Mouse (Mus musculus) spleen, adult 12 weeks (tissue): ENCODE data around the gene Tiparp.

Source experiments
- DNase-seq: peaks from one replicate; pipeline ENCODE4 v3.0.0; 2022; ENCODE audit warnings: low spot score

Tiparp gene

GRCm38 (mm10) chr3:65529471-65530215, 1.4 kb downstream of the Tiparp start:
- no peak for DNase-seq

GRCm38 (mm10) chr3:65533014-65533413, 4.8 kb downstream of the Tiparp start:
- no peak for DNase-seq

GRCm38 (mm10) chr3:65533598-65533997, 5.4 kb downstream of the Tiparp start:
- DNase-seq: no peak

GRCm38 (mm10) chr3:65534488-65534887, 6.3 kb downstream of the Tiparp start:
- DNase-seq: no peak

GRCm38 (mm10) chr3:65535087-65535761, 7.0 kb downstream of the Tiparp start:
- DNase-seq: no peak

GRCm38 (mm10) chr3:65537288-65537687, 9.1 kb downstream of the Tiparp start:
- DNase-seq: no peak

- no peak for DNase-seq
Measured at GRCm38 (mm10) chr3:65540906-65541551, 12.8 kb downstream of the Tiparp start.

- no peak for DNase-seq
Measured at GRCm38 (mm10) chr3:65541552-65541935, 13.3 kb downstream of the Tiparp start.

GRCm38 (mm10) chr3:65549785-65550184, 21.6 kb downstream of the Tiparp start:
- DNase-seq: no peak

- no peak for DNase-seq
Measured at GRCm38 (mm10) chr3:65551065-65551464, 22.9 kb downstream of the Tiparp start.

GRCm38 (mm10) chr3:65554633-65555032, 26.4 kb downstream of the Tiparp start:
- no peak for DNase-seq

- no peak for DNase-seq
Measured at GRCm38 (mm10) chr3:65558679-65559078, 30.5 kb downstream of the Tiparp start.

- no peak for DNase-seq
Measured at GRCm38 (mm10) chr3:65562212-65562611, 34.0 kb downstream of the Tiparp start.

GRCm38 (mm10) chr3:65562694-65563093, 34.5 kb downstream of the Tiparp start:
- DNase-seq: no peak

GRCm38 (mm10) chr3:65563926-65564624, 35.9 kb downstream of the Tiparp start:
- no peak for DNase-seq

- no peak for DNase-seq
Measured at GRCm38 (mm10) chr3:65565632-65566300, 37.6 kb downstream of the Tiparp start.

GRCm38 (mm10) chr3:65569941-65570340, 41.7 kb downstream of the Tiparp start:
- DNase-seq: no peak

- no peak for DNase-seq
Measured at GRCm38 (mm10) chr3:65573516-65573915, 45.3 kb downstream of the Tiparp start.

GRCm38 (mm10) chr3:65577602-65578001, 49.4 kb downstream of the Tiparp start:
- DNase-seq: no peak

- DNase-seq: no peak
Measured at GRCm38 (mm10) chr3:65579260-65579921, 51.2 kb downstream of the Tiparp start.

GRCm38 (mm10) chr3:65581596-65581995, 53.4 kb downstream of the Tiparp start:
- DNase-seq: no peak
